Mouse (Mus musculus): ENCODE data around the gene Nup88. TPM values are rescaled to one million over a fixed set of nuclear protein-coding genes. Genes with fewer than 3 reads are reported as not detected.

The Nup88 gene
- polyA plus RNA-seq, 1 experiment from 2014 or later = 67.4 TPM

DNA sequence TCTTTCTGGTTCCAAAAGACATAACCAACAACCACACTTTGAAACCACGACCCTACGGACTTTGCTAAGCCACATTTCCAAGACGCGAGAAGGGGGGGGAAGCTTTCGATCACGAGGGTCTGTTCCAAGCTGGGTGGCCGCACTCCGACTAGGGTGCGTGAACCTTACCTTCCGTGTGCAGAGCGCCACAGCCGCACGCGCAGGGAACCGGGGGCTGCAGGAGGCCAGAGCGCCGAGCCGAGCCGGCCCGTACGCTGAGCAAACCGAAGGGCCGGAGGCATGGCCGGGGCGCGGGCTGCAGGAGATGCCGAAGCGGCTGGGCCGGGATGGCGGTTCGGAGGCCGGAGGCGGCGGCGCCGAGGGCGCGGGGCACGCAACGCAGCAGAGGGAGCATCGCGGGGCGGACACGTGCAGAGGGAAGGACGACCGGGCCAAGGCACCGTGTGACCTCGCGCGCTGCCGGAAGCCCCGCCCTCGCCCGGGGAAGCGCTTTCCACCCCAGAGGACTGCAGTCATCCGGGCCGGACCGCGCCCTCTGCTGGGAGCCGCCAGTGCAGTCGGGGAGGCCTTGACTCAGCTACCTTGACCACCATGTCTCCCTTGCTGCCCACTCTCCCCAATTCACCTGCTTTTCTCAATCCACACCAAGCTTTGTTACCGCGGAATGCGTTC, 12.9 kb upstream of the Nup88 start, which contains the start of gene C1qbp:
TSS of gene C1qbp (minus strand) at position 470 of the 672 bp plus-strand sequence.
- peak within 1 kb of the TSS; percentile 88 for H3K9ac ChIP-seq
- DNase-seq (peak; percentile 91), ATAC-seq (ENCODE audit: low read depth) (peak; percentile 94)
- H3K27ac ChIP-seq = peak within 1 kb of the TSS; percentile 72
- H3K4me1 ChIP-seq (replicated peaks) = peaks cover 40% of the 10 kb centered on the region
- H3K4me3 ChIP-seq (replicated peaks) = peak within 1 kb of the TSS; percentile 95
- under 1% methylated on average over 54 of the region's 64 CpGs for WGBS (ENCODE audit: insufficient replicate concordance)
- H3K27me3 ChIP-seq = no peaks in the 10 kb centered on the region
- H3K9me3 ChIP-seq (replicated peaks) = no peaks in the 10 kb centered on the region
- H3K36me3 ChIP-seq = peaks cover 69% of the 10 kb centered on the region
- peak within 1 kb of the TSS; percentile 95 for H3K4me2 ChIP-seq

DNA sequence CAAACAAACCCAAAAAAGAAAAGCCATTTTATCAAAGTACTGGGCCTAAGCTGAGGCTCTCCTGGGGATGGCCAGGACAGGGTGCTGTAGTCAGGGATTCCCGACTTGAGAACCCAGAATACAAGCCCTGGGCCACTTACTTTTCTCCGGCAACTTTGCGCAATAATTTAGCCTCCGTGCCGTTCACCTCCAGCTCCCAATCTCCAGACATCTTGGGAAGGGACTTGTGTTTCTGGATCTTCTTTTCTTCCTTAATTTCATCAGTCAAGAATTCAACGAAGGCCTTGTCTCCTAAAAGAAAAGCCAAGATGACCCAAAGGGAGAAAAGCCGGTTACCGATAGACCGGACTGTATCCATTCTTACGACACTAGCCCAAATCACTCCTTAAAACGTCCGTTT, 12.3 kb upstream of the Nup88 start:
- peak overlapping the region; percentile 95 for H3K4me2 ChIP-seq
- H3K4me1 ChIP-seq (replicated peaks) = peaks cover 40% of the 10 kb centered on the region
- no peaks in the 10 kb centered on the region for H3K27me3 ChIP-seq
- H3K9me3 ChIP-seq (replicated peaks) = no peaks in the 10 kb centered on the region
- peak overlapping the region; percentile 55; the same call in 1 of the 2 replicates for H3K27ac ChIP-seq
- H3K36me3 ChIP-seq = peaks cover 69% of the 10 kb centered on the region
- H3K9ac ChIP-seq = peak overlapping the region; percentile 88
- ATAC-seq (ENCODE audit: low read depth) (no peak), DNase-seq (no peak)
- WGBS (ENCODE audit: insufficient replicate concordance) = 2% methylated on average over 12 of the region's 12 CpGs
- H3K4me3 ChIP-seq (replicated peaks) = peak overlapping the region; percentile 95

DNA sequence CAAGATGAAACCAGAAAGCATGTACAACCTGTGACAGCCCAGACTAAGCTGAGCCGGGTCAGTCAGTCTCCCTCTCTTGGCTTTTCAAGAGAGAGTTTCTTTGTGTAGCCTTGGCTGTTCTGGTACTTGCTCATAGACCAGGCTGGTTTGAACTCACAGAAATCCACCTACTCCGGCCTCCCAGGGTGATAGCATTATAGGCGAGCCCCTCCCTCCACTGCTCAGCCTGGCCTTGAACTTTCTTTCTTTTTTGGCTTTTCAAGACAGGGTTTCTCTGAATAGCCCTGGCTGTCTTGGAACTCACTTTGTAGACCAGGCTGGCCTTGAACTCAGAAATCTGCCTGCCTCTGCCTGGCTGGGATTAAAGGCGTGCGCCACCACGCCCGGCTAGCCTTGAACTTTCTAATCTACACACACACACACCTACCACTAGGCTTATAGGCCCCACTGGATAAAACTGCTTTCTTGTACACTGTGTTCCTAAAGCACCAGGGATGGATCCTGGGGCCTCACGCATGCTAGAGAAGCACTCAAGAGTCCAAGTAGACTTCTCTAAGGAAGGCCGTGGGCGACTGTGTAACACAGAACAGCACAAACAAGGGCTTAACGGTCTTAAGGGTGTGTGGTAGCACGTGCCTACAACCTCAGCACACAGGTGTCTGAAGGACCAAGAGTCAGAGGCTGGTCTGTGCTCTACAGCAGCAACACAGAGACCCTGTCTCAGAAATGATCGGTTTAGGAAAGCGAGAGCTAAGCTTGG, 11.2 kb upstream of the Nup88 start:
- WGBS (ENCODE audit: insufficient replicate concordance) = 69% methylated on average over 14 of the region's 14 CpGs
- H3K36me3 ChIP-seq = peaks cover 69% of the 10 kb centered on the region

DNA sequence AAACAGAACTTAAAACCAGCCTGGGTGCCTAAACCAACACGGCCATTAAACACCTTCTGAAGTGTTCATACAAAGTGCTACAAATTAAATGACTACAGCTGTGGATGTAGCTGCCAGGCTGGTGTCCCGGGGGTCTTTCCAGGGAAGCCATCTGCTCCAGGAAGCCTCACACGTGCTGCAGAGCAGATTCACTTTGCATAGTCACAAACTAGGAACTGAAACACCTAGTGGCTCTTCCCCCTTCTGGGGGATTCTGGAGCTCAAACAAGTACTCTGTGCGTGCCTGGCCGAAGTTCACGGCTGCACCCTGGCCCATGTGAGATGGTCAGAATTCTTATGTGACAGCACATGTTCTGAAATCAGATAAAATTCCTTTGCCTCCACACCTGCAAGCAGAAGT, 10.5 kb upstream of the Nup88 start:
- Histone ChIP-seq H3K9me3 (replicated peaks) (no peaks in the 10 kb centered on the region), H3K9ac (no peak overlapping the region), H3K4me1 (replicated peaks) (peaks cover 43% of the 10 kb centered on the region), H3K27ac (no peak overlapping the region), H3K27me3 (no peaks in the 10 kb centered on the region), H3K4me3 (replicated peaks) (no peak overlapping the region), H3K36me3 (peaks cover 69% of the 10 kb centered on the region), H3K4me2 (peak overlapping the region; percentile 95; the same call in 1 of the 2 replicates)
- ATAC-seq (ENCODE audit: low read depth) (no peak), DNase-seq (no peak)
- WGBS (ENCODE audit: insufficient replicate concordance) = 80% methylated on average over 6 of the region's 6 CpGs

More for the DNA sequence above, 11.2 kb upstream of the Nup88 start:
- peak overlapping the region; percentile 58 for H3K27ac ChIP-seq
- H3K4me3 ChIP-seq (replicated peaks) = peak overlapping the region; percentile 95
- DNase-seq = no peak
- no peaks in the 10 kb centered on the region for H3K27me3 ChIP-seq
- no peaks in the 10 kb centered on the region for H3K9me3 ChIP-seq (replicated peaks)
- H3K4me1 ChIP-seq (replicated peaks) = peaks cover 40% of the 10 kb centered on the region
- ATAC-seq (ENCODE audit: low read depth) = 0 out of 2 replicates have a peak, but pooled peaks have one; percentile 19
- peak overlapping the region; percentile 88 for H3K9ac ChIP-seq
- peak overlapping the region; percentile 95 for H3K4me2 ChIP-seq

DNA sequence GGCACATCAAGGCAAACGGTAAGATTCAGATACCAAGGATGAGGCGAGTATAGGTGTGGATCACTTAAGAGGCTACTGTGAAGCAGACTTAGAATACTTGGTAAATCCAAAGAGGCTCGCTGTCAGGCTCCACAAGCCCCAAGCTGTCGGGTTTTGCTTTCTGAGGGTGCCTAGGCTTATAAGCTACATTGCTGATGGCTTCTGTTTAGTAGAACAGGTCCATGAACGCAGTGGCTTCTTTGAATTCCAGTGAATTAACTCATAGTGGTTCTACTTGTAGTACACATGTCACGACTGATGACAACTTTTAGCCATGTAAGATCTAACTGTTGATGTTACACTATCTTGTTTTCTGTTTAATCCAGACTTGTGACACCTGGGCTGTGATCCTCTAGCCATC, 7.5 kb upstream of the Nup88 start:
- Histone ChIP-seq H3K4me1 (replicated peaks) (peaks cover 63% of the 10 kb centered on the region), H3K27ac (peak overlapping the region; percentile 9; the same call in 1 of the 2 replicates)

DNA sequence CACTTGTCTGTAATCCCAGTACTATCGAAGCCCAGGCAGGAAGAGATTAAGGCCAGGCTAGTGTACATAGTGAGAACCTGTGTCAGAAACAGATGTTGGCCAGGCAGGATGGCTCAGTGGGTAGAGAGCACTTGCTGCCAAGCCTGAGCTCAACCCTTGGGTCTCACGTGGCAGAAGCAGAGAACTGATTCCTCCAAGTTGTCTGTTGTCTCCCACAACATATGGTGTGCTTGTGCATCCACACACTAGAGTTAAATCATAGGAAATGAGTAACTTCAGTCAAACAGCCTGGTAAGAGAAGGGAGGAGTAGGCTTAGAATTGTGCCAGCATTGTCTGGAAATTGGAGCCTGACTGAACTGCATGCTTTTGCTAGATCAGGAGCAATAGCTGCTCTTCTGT, 5.4 kb upstream of the Nup88 start:
- Histone ChIP-seq H3K36me3 (peaks cover 87% of the 10 kb centered on the region), H3K4me3 (replicated peaks) (no peak overlapping the region), H3K9ac (peak overlapping the region; percentile 15; the same call in 1 of the 2 replicates), H3K4me2 (no peak overlapping the region), H3K27ac (peak overlapping the region; percentile 29; the same call in 1 of the 2 replicates), H3K27me3 (no peaks in the 10 kb centered on the region), H3K9me3 (replicated peaks) (no peaks in the 10 kb centered on the region), H3K4me1 (replicated peaks) (peaks cover 56% of the 10 kb centered on the region)
- 65% methylated on average over 2 of the region's 2 CpGs for WGBS (ENCODE audit: insufficient replicate concordance)
- DNase-seq = no peak
- ATAC-seq (ENCODE audit: low read depth) = no peak

More for the DNA sequence above, 7.5 kb upstream of the Nup88 start:
- DNase-seq (no peak), ATAC-seq (ENCODE audit: low read depth) (no peak)
- H3K27me3 ChIP-seq = no peaks in the 10 kb centered on the region
- no peak overlapping the region for H3K9ac ChIP-seq
- H3K4me2 ChIP-seq = no peak overlapping the region
- no peaks in the 10 kb centered on the region for H3K9me3 ChIP-seq (replicated peaks)
- H3K36me3 ChIP-seq = peaks cover 90% of the 10 kb centered on the region
- H3K4me3 ChIP-seq (replicated peaks) = no peak overlapping the region
- WGBS (ENCODE audit: insufficient replicate concordance) = 84% methylated on average over 6 of the region's 6 CpGs

DNA sequence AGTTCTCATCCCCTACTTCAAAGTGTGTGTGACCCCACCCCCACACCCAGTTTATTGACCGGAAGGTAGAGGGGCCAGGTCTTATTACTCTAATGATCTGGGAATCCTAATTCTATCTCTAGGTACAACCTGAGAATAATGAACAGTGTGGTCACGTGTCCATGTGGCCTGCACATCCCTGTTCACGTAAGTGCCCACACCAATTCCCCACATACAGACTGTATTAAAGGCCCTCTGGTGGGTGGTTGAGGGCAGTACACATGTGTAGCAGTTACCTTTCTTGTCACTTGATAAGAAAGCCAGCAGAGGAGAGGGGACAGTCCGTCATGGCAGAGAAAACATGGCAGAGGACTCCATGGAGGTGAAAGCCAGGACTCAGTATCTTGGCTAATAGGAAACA, 4.2 kb upstream of the Nup88 start:
- no peak overlapping the region for H3K4me2 ChIP-seq
- no peak for DNase-seq
- WGBS (ENCODE audit: insufficient replicate concordance) = 69% methylated on average over 4 of the region's 4 CpGs
- 0 out of 2 replicates have a peak overlapping the region, but pooled peaks have one; percentile 15 for H3K9ac ChIP-seq
- no peaks in the 10 kb centered on the region for H3K9me3 ChIP-seq (replicated peaks)
- H3K27ac ChIP-seq = no peak overlapping the region; the same call in 1 of the 2 replicates
- no peak overlapping the region for H3K4me3 ChIP-seq (replicated peaks)
- H3K4me1 ChIP-seq (replicated peaks) = peaks cover 52% of the 10 kb centered on the region
- peaks cover 74% of the 10 kb centered on the region for H3K36me3 ChIP-seq
- no peaks in the 10 kb centered on the region for H3K27me3 ChIP-seq
- ATAC-seq (ENCODE audit: low read depth) = no peak

DNA sequence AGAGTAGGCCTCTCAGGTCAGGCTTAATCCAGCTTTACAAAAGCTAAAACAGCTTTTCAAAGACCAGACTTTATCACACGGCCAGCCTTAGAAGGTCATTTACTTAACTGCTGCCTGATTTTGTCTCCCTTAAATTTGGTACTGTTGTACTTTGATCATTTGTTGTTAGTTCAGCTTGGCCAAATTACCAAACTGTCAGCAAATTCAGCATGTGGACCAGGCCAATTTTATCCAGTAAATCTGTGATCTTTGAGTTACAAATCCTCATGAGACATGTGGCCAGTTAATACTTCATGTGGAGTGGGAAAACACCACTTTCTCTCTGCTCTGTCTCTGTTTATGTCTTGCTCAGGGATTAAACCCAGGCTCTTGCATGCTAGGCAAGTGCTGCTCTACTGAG, 2.8 kb upstream of the Nup88 start:
- Histone ChIP-seq H3K9ac (peak overlapping the region; percentile 46; the same call in 1 of the 2 replicates), H3K27ac (peak overlapping the region; percentile 99), H3K4me3 (replicated peaks) (no peak overlapping the region), H3K9me3 (replicated peaks) (no peaks in the 10 kb centered on the region), H3K4me1 (replicated peaks) (peaks cover 60% of the 10 kb centered on the region), H3K4me2 (peak overlapping the region; percentile 78), H3K27me3 (no peaks in the 10 kb centered on the region), H3K36me3 (peaks cover 62% of the 10 kb centered on the region)
- no peak for DNase-seq
- no peak for ATAC-seq (ENCODE audit: low read depth)
- 57% methylated on average over 1 of the region's 1 CpGs for WGBS (ENCODE audit: insufficient replicate concordance)

DNA sequence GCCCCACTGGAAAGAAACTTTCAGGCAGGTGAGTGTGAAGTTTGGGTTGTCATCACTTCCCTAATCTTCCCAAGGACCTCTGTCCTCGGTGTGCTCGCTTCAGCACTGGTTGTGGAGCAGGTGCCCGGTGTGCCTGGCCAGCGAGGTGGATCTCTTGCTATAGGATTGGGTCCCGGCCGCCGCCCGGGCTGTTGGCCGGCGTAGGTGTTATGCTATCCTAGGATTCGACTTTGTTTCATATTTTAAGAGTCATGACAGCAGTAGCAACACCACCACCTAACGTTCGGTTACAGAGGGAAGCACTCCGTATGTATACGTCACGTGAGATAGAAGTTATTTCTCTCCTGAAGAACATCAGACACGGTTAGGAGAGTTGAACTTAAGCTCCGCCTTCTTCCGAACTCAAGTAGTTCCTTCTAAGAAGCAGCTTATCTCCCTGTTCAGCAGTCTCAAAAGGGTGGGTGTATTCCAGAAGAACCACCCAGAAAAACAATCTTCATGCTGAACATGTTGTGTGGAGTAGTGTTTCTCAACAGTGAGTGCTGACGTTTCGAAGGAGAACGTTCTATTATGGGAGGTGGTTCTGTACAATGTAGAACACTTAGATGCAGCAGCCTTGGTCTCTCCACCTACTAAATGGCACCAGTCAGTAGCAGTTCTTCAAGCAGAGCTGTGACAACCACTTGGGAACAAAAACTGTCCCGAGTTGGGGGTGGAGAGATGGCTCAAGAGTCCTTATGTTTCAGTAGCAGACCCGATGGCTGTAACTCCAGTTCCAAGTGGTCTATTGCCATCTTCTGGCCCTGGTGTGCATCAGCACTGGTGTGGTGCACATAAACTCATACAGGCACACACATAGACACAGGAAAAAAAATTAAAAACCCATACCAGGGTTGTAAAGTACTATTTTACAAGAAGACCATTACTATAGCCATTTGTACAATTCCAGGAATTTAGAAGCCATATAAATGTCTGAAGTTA, 1.1 kb upstream of the Nup88 start:
- peak overlapping the region; percentile 99 for H3K27ac ChIP-seq
- no peaks in the 10 kb centered on the region for H3K27me3 ChIP-seq
- ATAC-seq (ENCODE audit: low read depth) (peak; percentile 67), DNase-seq (peak; percentile 75)
- H3K4me1 ChIP-seq (replicated peaks) = peaks cover 62% of the 10 kb centered on the region
- H3K4me2 ChIP-seq = peak overlapping the region; percentile 78
- peak overlapping the region; percentile 84 for H3K4me3 ChIP-seq (replicated peaks)
- peaks cover 57% of the 10 kb centered on the region for H3K36me3 ChIP-seq
- H3K9ac ChIP-seq = peak overlapping the region; percentile 89
- 7% methylated on average over 24 of the region's 24 CpGs for WGBS (ENCODE audit: insufficient replicate concordance)
- no peaks in the 10 kb centered on the region for H3K9me3 ChIP-seq (replicated peaks)

DNA sequence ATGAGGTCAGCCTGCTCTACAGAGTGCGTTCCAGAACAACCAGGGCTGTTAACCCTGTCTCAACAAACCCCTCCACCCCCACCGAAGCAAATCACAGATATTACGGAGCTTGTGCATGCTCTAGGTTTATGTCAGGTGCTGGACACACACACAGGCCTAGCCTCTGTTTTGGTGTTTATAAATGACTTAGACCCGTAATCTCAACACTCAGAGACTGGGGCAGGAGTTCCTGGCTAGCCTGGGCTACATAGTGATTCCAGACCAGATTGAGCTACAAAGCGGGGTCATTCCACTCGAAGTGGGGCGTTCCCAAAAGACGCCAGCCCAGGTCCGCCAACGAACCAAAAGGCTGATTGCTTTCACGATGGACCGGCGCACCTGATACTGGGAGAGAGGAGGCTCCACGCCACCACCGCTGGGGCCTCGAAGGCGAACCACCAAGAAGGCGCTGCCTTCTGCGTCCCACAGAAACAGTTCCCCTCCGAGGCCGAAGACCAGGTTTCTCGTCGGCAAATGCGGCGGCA, 440 bp downstream of the Nup88 start:
- Histone ChIP-seq H3K4me3 (replicated peaks) (peak overlapping the region; percentile 84), H3K4me1 (replicated peaks) (peaks cover 55% of the 10 kb centered on the region), H3K4me2 (peak overlapping the region; percentile 87), H3K9ac (peak overlapping the region; percentile 89), H3K9me3 (replicated peaks) (no peaks in the 10 kb centered on the region), H3K27ac (peak overlapping the region; percentile 89), H3K27me3 (no peaks in the 10 kb centered on the region), H3K36me3 (peaks cover 57% of the 10 kb centered on the region)
- ATAC-seq (ENCODE audit: low read depth) (peak; percentile 5; the same call in 1 of the 2 replicates), DNase-seq (no peak)
- under 1% methylated on average over 25 of the region's 25 CpGs for WGBS (ENCODE audit: insufficient replicate concordance)

Data from liver, embryonic 13.5 days (tissue).